Mouse (Mus musculus): ENCODE measurements around the gene Dnajb9. TPM values are rescaled to one million over a fixed set of nuclear protein-coding genes. Genes with fewer than 3 reads are reported as not detected.

Gene Dnajb9
- 12.4 and 23.3 TPM in 2 replicates for total RNA-seq (2014; rRNA removed; ENCODE audit: low replicate concordance)
- 18.8 and 29.1 TPM in 2 replicates for polyA plus RNA-seq (2015; fragmentation: Nextera tagmentation; extraction: Ambion mirVana)

DNA sequence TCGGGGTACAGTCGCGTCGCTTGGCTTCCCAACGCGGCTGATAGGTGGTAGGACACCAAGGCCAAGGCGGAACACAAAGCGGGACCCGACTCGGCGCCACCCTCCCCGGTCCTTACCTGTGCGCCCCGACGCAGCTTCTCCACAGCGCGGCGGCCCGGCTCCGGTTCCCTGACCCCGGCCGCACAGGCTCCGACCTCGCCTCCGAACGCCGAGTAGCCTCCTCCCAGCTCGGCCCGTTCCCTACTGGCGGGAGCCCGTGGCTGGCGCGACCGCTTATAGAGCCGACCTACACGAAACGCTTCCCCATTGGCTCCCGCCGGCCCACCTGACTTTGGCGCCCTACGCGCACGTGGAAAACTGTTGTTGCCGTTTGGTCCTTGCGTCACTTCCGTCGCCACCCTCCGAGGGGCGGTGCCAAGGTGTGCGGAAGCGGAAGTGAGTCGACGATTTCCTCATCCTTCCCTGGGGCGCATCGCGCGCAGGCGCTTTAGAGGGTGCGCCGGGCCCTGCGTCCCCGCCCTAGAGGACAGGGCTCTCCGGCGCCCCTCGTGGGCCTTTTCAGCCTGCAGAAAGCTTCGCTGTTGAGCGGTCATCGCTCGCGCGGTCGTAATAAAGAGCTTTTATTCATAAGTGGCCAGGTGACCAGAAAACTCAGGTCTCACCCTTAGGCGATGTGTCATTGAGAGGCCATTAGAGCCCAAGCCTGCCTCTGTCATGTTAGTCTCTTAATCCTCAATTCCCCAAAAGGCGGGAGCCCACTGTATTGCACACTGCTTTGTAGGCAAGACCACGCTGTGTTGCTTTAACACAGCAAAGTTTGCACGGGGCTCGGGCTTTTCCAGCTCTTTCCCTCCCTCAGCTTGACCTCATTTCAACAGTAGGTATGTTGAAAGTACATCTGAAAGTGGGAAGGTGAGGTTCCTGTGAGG lies at the start of gene Dnajb9:
Gene Dnajb9 (minus strand): TSS at position 503 of the 929 bp plus-strand sequence.
- peak within 1 kb of the TSS; percentile 93 for H3K9ac ChIP-seq (replicated peaks; ENCODE audit: low read depth, low read length)
- H3K9me3 ChIP-seq (replicated peaks; ENCODE audit: control insufficient read depth, low read length): no peaks in the 10 kb centered on the region
- DNase-seq (ENCODE audit: low spot score) (peak; percentile 97), ATAC-seq (ENCODE audit: insufficient read depth, low read depth) (peak; percentile 99)
- H3K27me3 ChIP-seq (ENCODE audit: control insufficient read depth, insufficient read depth, low read length): no peaks in the 10 kb centered on the region
- TF ChIP-seq CTCF (IDR thresholded peaks at IDR 0.05; ENCODE audit: low read depth) (peak; percentile 77), EP300 (IDR thresholded peaks at IDR 0.05; ENCODE audit: low read depth) (peak; percentile 84)
- peaks cover 8% of the 10 kb centered on the region for H3K36me3 ChIP-seq (replicated peaks; ENCODE audit: control insufficient read depth, insufficient read depth, low read length)
- WGBS: under 1% methylated on average over 75 of the region's 77 CpGs
- H3K27ac ChIP-seq (ENCODE audit: low read depth): peak within 1 kb of the TSS; percentile 90
- H3K4me1 ChIP-seq (ENCODE audit: control insufficient read depth, insufficient read depth): peaks cover 3% of the 10 kb centered on the region; the same call in 1 of the 2 replicates
- H3K4me3 ChIP-seq (ENCODE audit: low read depth, low read length): peak within 1 kb of the TSS; percentile 100
- peak within 1 kb of the TSS; percentile 87 for H3K4me2 ChIP-seq (ENCODE audit: low read depth, low read length)

GRCm38 (mm10) chr12:44248309-44248977 lies 38.3 kb upstream of the Dnajb9 start:
- 50% methylated on average over 9 of the region's 9 CpGs for WGBS
- H3K27ac ChIP-seq (ENCODE audit: low read depth): no peak overlapping the region
- ATAC-seq (ENCODE audit: insufficient read depth, low read depth): no peak
- no peaks in the 10 kb centered on the region for H3K4me1 ChIP-seq (ENCODE audit: control insufficient read depth, insufficient read depth)
- H3K4me2 ChIP-seq (ENCODE audit: low read depth, low read length): no peak overlapping the region
- no peaks in the 10 kb centered on the region for H3K9me3 ChIP-seq (replicated peaks; ENCODE audit: control insufficient read depth, low read length)
- H3K9ac ChIP-seq (replicated peaks; ENCODE audit: low read depth, low read length): no peak overlapping the region
- DNase-seq (ENCODE audit: low spot score): no peak
- H3K27me3 ChIP-seq (ENCODE audit: control insufficient read depth, insufficient read depth, low read length): no peaks in the 10 kb centered on the region
- H3K36me3 ChIP-seq (replicated peaks; ENCODE audit: control insufficient read depth, insufficient read depth, low read length): no peaks in the 10 kb centered on the region
- no peak for TF ChIP-seq EP300 (IDR thresholded peaks at IDR 0.05; ENCODE audit: low read depth)
- no peak for TF ChIP-seq CTCF (IDR thresholded peaks at IDR 0.05; ENCODE audit: low read depth)
- H3K4me3 ChIP-seq (ENCODE audit: low read depth, low read length): no peak overlapping the region

GRCm38 (mm10) chr12:44245739-44246138 lies 35.6 kb upstream of the Dnajb9 start:
- TF ChIP-seq EP300 (IDR thresholded peaks at IDR 0.05; ENCODE audit: low read depth): no peak
- no peak for TF ChIP-seq CTCF (IDR thresholded peaks at IDR 0.05; ENCODE audit: low read depth)
- H3K4me1 ChIP-seq (ENCODE audit: control insufficient read depth, insufficient read depth): no peaks in the 10 kb centered on the region
- H3K4me2 ChIP-seq (ENCODE audit: low read depth, low read length): no peak overlapping the region
- H3K27me3 ChIP-seq (ENCODE audit: control insufficient read depth, insufficient read depth, low read length): no peaks in the 10 kb centered on the region
- ATAC-seq (ENCODE audit: insufficient read depth, low read depth): no peak
- 82% methylated on average over 3 of the region's 3 CpGs for WGBS
- H3K9me3 ChIP-seq (replicated peaks; ENCODE audit: control insufficient read depth, low read length): no peaks in the 10 kb centered on the region
- no peaks in the 10 kb centered on the region for H3K36me3 ChIP-seq (replicated peaks; ENCODE audit: control insufficient read depth, insufficient read depth, low read length)
- H3K9ac ChIP-seq (replicated peaks; ENCODE audit: low read depth, low read length): no peak overlapping the region
- no peak overlapping the region for H3K27ac ChIP-seq (ENCODE audit: low read depth)
- no peak overlapping the region for H3K4me3 ChIP-seq (ENCODE audit: low read depth, low read length)
- no peak for DNase-seq (ENCODE audit: low spot score)

- ATAC-seq (ENCODE audit: insufficient read depth, low read depth): no peak
- no peaks in the 10 kb centered on the region for H3K4me1 ChIP-seq (ENCODE audit: control insufficient read depth, insufficient read depth)
- H3K36me3 ChIP-seq (replicated peaks; ENCODE audit: control insufficient read depth, insufficient read depth, low read length): no peaks in the 10 kb centered on the region
- DNase-seq (ENCODE audit: low spot score): no peak
- H3K27me3 ChIP-seq (ENCODE audit: control insufficient read depth, insufficient read depth, low read length): no peaks in the 10 kb centered on the region
- H3K9me3 ChIP-seq (replicated peaks; ENCODE audit: control insufficient read depth, low read length): no peaks in the 10 kb centered on the region
- 82% methylated on average over 4 of the region's 4 CpGs for WGBS
- H3K4me3 ChIP-seq (ENCODE audit: low read depth, low read length): no peak overlapping the region
- no peak overlapping the region for H3K4me2 ChIP-seq (ENCODE audit: low read depth, low read length)
- no peak overlapping the region for H3K27ac ChIP-seq (ENCODE audit: low read depth)
- TF ChIP-seq EP300 (IDR thresholded peaks at IDR 0.05; ENCODE audit: low read depth): no peak
- no peak for TF ChIP-seq CTCF (IDR thresholded peaks at IDR 0.05; ENCODE audit: low read depth)
- H3K9ac ChIP-seq (replicated peaks; ENCODE audit: low read depth, low read length): no peak overlapping the region
These were observed 32.3 kb upstream of the Dnajb9 start for GRCm38 (mm10) chr12:44242407-44242806.

DNA sequence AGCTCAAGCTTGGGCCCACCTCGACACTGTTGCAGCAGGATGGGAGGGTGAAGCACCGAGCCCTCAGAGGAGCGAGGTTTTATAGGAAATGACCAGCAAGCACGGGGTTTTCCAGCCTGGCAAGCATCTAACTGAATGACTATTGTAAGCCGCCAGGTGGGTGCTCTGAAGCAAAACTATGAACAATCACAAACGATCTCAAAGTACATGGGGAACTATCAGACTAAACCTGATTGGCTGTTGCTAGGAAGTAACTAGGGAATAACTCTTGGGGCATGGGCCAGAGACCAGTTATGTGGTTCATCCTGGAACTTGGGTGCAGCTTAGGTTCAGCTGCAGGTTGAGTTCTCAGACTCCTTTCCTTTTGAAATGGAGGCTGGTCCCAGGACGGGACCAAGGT lies 31.0 kb upstream of the Dnajb9 start:
- no peaks in the 10 kb centered on the region for H3K4me1 ChIP-seq (ENCODE audit: control insufficient read depth, insufficient read depth)
- H3K9ac ChIP-seq (replicated peaks; ENCODE audit: low read depth, low read length): no peak overlapping the region
- no peaks in the 10 kb centered on the region for H3K9me3 ChIP-seq (replicated peaks; ENCODE audit: control insufficient read depth, low read length)
- H3K27ac ChIP-seq (ENCODE audit: low read depth): no peak overlapping the region
- no peaks in the 10 kb centered on the region for H3K27me3 ChIP-seq (ENCODE audit: control insufficient read depth, insufficient read depth, low read length)
- no peak for ATAC-seq (ENCODE audit: insufficient read depth, low read depth)
- no peak for DNase-seq (ENCODE audit: low spot score)
- H3K4me2 ChIP-seq (ENCODE audit: low read depth, low read length): no peak overlapping the region
- H3K4me3 ChIP-seq (ENCODE audit: low read depth, low read length): no peak overlapping the region
- no peaks in the 10 kb centered on the region for H3K36me3 ChIP-seq (replicated peaks; ENCODE audit: control insufficient read depth, insufficient read depth, low read length)
- WGBS: 67% methylated on average over 7 of the region's 7 CpGs
- no peak for TF ChIP-seq EP300 (IDR thresholded peaks at IDR 0.05; ENCODE audit: low read depth)
